In the genomic region with DNA sequence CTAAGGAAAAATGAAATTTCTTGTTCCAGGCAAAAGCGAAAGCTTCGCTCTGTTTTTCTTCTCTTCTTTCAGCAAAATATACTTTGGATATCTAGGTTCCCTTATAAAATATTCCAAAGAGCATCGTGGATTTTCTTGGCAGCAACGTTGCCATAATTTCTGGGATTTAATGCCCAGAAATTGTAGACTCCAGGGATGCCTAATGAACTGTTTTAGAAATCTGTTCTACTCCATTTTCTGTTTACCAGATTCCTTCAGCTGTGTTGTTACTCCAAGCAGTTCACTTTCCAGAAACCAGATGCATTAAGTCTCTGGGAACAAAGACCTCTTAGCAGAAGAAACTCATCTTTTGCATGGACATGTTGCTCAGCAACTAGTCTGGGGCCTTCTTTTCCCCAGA, we compare ENCODE assay signal across 24 mouse cellular contexts.
DNase-seq lines count a peak whose midpoint lies in the region; ATAC-seq lines count a peak whose summit lies in the region.
"Had no signal": no experiment of that assay in that cellular context is flagged by ENCODE, and none has a peak within 500 bp of the region (broad histone marks: within the 10 kb centered on the region; RNA-seq: fewer than 3 reads in every experiment).

No protein-coding gene starts in this region.

- H3K4me2 ChIP-seq in embryonic facial prominence, embryonic 14.5 days (ENCODE audit: low read depth, low read length) = no peak overlapping the region
- no peak overlapping the region for H3K4me2 ChIP-seq in limb, embryonic 12.5 days
- no peak overlapping the region for H3K4me2 ChIP-seq in lung, embryonic 16.5 days (ENCODE audit: low read depth, low read length)
- H3K4me2 ChIP-seq: embryonic facial prominence, embryonic 12.5 days; forebrain, embryonic 13.5 days; heart, embryonic 11.5 days; hindbrain, embryonic 12.5 days; hindbrain, embryonic 15.5 days had no signal

- peak; percentile 58 for DNase-seq in embryonic facial prominence, embryonic 14.5 days (ENCODE audit: low spot score)
- no peak for DNase-seq in embryonic facial prominence, embryonic 10.5 days (ENCODE audit: low spot score)
- DNase-seq in limb, embryonic 10.5 days (ENCODE audit: low spot score) = no peak
- DNase-seq in lung, postnatal 4 days = no peak
- DNase-seq in embryo, embryonic 11 days = no peak
- DNase-seq: adrenal gland, adult 8-10 months; adrenal gland, postnatal 25 days; cerebellum, adult 11-12 months; cerebellum, adult 8-10 months; cerebellum, postnatal 10 days; cerebellum, postnatal 36 days; gastrocnemius, postnatal 10 days; heart, adult 11 months had no signal

- ATAC-seq in embryonic facial prominence, embryonic 14.5 days (ENCODE audit: low read depth) = no peak
- ATAC-seq in limb, embryonic 12.5 days (ENCODE audit: insufficient number of reproducible peaks, insufficient read depth, low FRiP score, low TSS enrichment, low read depth) = no peak
- 0 out of 2 replicates have a peak, but pooled peaks have one; percentile 4 for ATAC-seq in lung, embryonic 16.5 days (ENCODE audit: low read depth)
- no peak for ATAC-seq in erythroid progenitor cell, adult 5-6 weeks (replicated peaks; ENCODE audit: low FRiP score, poor library complexity, severe bottlenecking)
- ATAC-seq: activated CD4-positive, CD25-positive, alpha-beta regulatory T cell, adult 4 months; forebrain, embryonic 13.5 days had no signal

- no peaks in the 10 kb centered on the region for H3K9me3 ChIP-seq in embryonic facial prominence, embryonic 14.5 days (ENCODE audit: control insufficient read depth, low read length)
- no peaks in the 10 kb centered on the region for H3K9me3 ChIP-seq in embryonic facial prominence, embryonic 10.5 days
- H3K9me3 ChIP-seq in limb, embryonic 12.5 days = no peaks in the 10 kb centered on the region
- H3K9me3 ChIP-seq in limb, embryonic 10.5 days (replicated peaks) = no peaks in the 10 kb centered on the region
- H3K9me3 ChIP-seq in lung, embryonic 16.5 days (ENCODE audit: control insufficient read depth, low read length) = no peaks in the 10 kb centered on the region
- H3K9me3 ChIP-seq: embryonic facial prominence, embryonic 12.5 days; forebrain, embryonic 10.5 days; forebrain, embryonic 13.5 days; hindbrain, embryonic 12.5 days; hindbrain, embryonic 15.5 days had no signal

- no peaks in the 10 kb centered on the region for H3K36me3 ChIP-seq in embryonic facial prominence, embryonic 14.5 days (ENCODE audit: control insufficient read depth, insufficient read depth, low read length)
- no peaks in the 10 kb centered on the region for H3K36me3 ChIP-seq in embryonic facial prominence, embryonic 10.5 days (replicated peaks)
- H3K36me3 ChIP-seq in limb, embryonic 12.5 days = no peaks in the 10 kb centered on the region
- H3K36me3 ChIP-seq in limb, embryonic 10.5 days = no peaks in the 10 kb centered on the region
- H3K36me3 ChIP-seq in lung, embryonic 16.5 days (ENCODE audit: control insufficient read depth, insufficient read depth, low read length) = no peaks in the 10 kb centered on the region
- H3K36me3 ChIP-seq: embryonic facial prominence, embryonic 12.5 days; forebrain, embryonic 10.5 days; hindbrain, embryonic 12.5 days; hindbrain, embryonic 15.5 days had no signal

- 57% methylated on average over 4 of the region's 4 CpGs for WGBS in embryonic facial prominence, embryonic 14.5 days
- 89% methylated on average over 4 of the region's 4 CpGs for WGBS in embryonic facial prominence, embryonic 10.5 days
- 79% methylated on average over 4 of the region's 4 CpGs for WGBS in limb, embryonic 12.5 days
- WGBS in limb, embryonic 10.5 days = 92% methylated on average over 4 of the region's 4 CpGs
- 68% methylated on average over 4 of the region's 4 CpGs for WGBS in lung, embryonic 16.5 days

- H3K4me3 ChIP-seq in embryonic facial prominence, embryonic 14.5 days (ENCODE audit: low read depth, low read length) = no peak overlapping the region
- no peak overlapping the region for H3K4me3 ChIP-seq in embryonic facial prominence, embryonic 10.5 days
- no peak overlapping the region for H3K4me3 ChIP-seq in limb, embryonic 12.5 days (replicated peaks)
- no peak overlapping the region for H3K4me3 ChIP-seq in limb, embryonic 10.5 days
- H3K4me3 ChIP-seq in lung, embryonic 16.5 days (ENCODE audit: low read length) = no peak overlapping the region
- H3K4me3 ChIP-seq: embryonic facial prominence, embryonic 12.5 days; erythroblast, embryonic 14.5 days; forebrain, embryonic 10.5 days; forebrain, embryonic 13.5 days; hindbrain, embryonic 12.5 days; hindbrain, embryonic 15.5 days had no signal

- no peaks in the 10 kb centered on the region; the same call in 1 of the 2 replicates for H3K4me1 ChIP-seq in embryonic facial prominence, embryonic 14.5 days (ENCODE audit: control insufficient read depth, insufficient read depth, low read length)
- peaks cover 11% of the 10 kb centered on the region for H3K4me1 ChIP-seq in embryonic facial prominence, embryonic 10.5 days
- H3K4me1 ChIP-seq in limb, embryonic 12.5 days (replicated peaks) = 0 out of 2 replicates have a peak, but pooled peaks cover 6% of the 10 kb centered on the region
- H3K4me1 ChIP-seq in limb, embryonic 10.5 days = peaks cover 9% of the 10 kb centered on the region
- no peaks in the 10 kb centered on the region for H3K4me1 ChIP-seq in lung, embryonic 16.5 days (replicated peaks; ENCODE audit: control insufficient read depth, insufficient read depth, low read length)
- H3K4me1 ChIP-seq: embryonic facial prominence, embryonic 12.5 days had no signal

- no peaks in the 10 kb centered on the region for H3K27me3 ChIP-seq in embryonic facial prominence, embryonic 14.5 days (replicated peaks; ENCODE audit: control insufficient read depth, insufficient read depth, low read length)
- no peaks in the 10 kb centered on the region for H3K27me3 ChIP-seq in embryonic facial prominence, embryonic 10.5 days (replicated peaks; ENCODE audit: low read depth, poor library complexity, severe bottlenecking)
- H3K27me3 ChIP-seq in limb, embryonic 12.5 days = no peaks in the 10 kb centered on the region
- H3K27me3 ChIP-seq in limb, embryonic 10.5 days (ENCODE audit: low read depth, poor library complexity, severe bottlenecking) = no peaks in the 10 kb centered on the region
- no peaks in the 10 kb centered on the region for H3K27me3 ChIP-seq in lung, embryonic 16.5 days (ENCODE audit: control insufficient read depth, insufficient read depth, low read depth, low read length)
- H3K27me3 ChIP-seq: embryonic facial prominence, embryonic 12.5 days; forebrain, embryonic 13.5 days; hindbrain, embryonic 12.5 days; hindbrain, embryonic 15.5 days had no signal

- no peak overlapping the region for H3K9ac ChIP-seq in embryonic facial prominence, embryonic 14.5 days (ENCODE audit: low read depth, low read length)
- H3K9ac ChIP-seq in limb, embryonic 12.5 days (replicated peaks) = no peak overlapping the region
- H3K9ac ChIP-seq in lung, embryonic 16.5 days (ENCODE audit: low read length) = no peak overlapping the region
- H3K9ac ChIP-seq: embryonic facial prominence, embryonic 12.5 days; forebrain, embryonic 13.5 days; hindbrain, embryonic 12.5 days; hindbrain, embryonic 15.5 days had no signal

- peak overlapping the region; percentile 23; the same call in 1 of the 2 replicates for H3K27ac ChIP-seq in embryonic facial prominence, embryonic 14.5 days (replicated peaks; ENCODE audit: low read depth, low read length)
- H3K27ac ChIP-seq in embryonic facial prominence, embryonic 10.5 days (replicated peaks) = no peak overlapping the region
- H3K27ac ChIP-seq in limb, embryonic 12.5 days = 0 out of 2 replicates have a peak overlapping the region, but pooled peaks have one; percentile 12
- H3K27ac ChIP-seq in limb, embryonic 10.5 days = no peak overlapping the region
- peak overlapping the region; percentile 32; the same call in 1 of the 2 replicates for H3K27ac ChIP-seq in lung, embryonic 16.5 days (ENCODE audit: low read length)
- H3K27ac ChIP-seq: embryonic facial prominence, embryonic 12.5 days; forebrain, embryonic 10.5 days; forebrain, embryonic 13.5 days; hindbrain, embryonic 12.5 days; hindbrain, embryonic 15.5 days had no signal

Comparison
In these comparisons a context has a peak if more than half of its experiments do, and no peak if none do; other contexts are left out.
1. H3K27ac ChIP-seq: peak in embryonic facial prominence, embryonic 14.5 days (single experiment), limb, embryonic 12.5 days (single experiment) and lung, embryonic 16.5 days (single experiment); none in embryonic facial prominence, embryonic 10.5 days (single experiment) and limb, embryonic 10.5 days (single experiment).